Mouse (Mus musculus): ENCODE measurements around the gene Crot. TPM values are rescaled to one million over a fixed set of nuclear protein-coding genes. Genes with fewer than 3 reads are reported as not detected.
"Not testable (repeated sequence)": the region's sequence is repeated elsewhere in the genome, so short reads cannot be mapped to it uniquely, and the experiment has no call there.

Gene Crot
- total RNA-seq, 2 experiments from 2014 or later, result 23.8 to 24.0 TPM

- H3K27ac ChIP-seq; DNase-seq (ENCODE audit: extremely low spot score in 1 of 2, low spot score in 2 of 2); H3K4me3 ChIP-seq: not testable (repeated sequence)
- peak; percentile 32 for TF ChIP-seq CTCF (IDR thresholded peaks at IDR 0.05)
- intact Hi-C loops (cut with DNase I), result loop anchor here (10.0 kb wide), 1 partner anchor 104 kb away; no protein-coding TSS in a partner anchor
Observed at GRCm38 (mm10) chr5:8941266-8941665, 55.9 kb downstream of the Crot start.

DNA sequence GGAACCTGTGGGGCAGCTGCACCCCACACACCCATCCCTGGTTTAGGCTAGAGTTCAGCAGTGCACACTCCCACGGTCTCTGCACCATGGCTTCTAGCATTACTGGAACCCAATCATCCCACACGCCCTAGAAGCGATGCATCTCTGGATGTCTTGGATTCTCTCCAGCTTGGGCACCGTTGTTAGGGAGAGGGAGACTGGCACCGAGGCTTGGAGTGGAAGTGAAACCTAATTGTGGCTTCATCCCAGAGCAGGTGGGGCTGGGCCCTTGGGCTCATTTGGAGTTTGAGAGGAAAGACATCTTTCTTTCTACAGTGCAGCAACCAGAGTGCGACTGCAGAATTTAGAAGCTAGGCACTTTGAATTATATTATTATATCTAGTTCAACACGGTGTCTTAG is 59.2 kb downstream of the Crot start:
- TF ChIP-seq CTCF (IDR thresholded peaks at IDR 0.05), result no peak
- H3K4me3 ChIP-seq, result no peak overlapping the region
- intact Hi-C loops (cut with DNase I), result loop anchor here (5.0 kb wide), 1 partner anchor 174 kb away; no protein-coding TSS in a partner anchor
- no peak overlapping the region for H3K27ac ChIP-seq
- DNase-seq (ENCODE audit: extremely low spot score in 1 of 2, low spot score in 2 of 2), result no peak

DNA sequence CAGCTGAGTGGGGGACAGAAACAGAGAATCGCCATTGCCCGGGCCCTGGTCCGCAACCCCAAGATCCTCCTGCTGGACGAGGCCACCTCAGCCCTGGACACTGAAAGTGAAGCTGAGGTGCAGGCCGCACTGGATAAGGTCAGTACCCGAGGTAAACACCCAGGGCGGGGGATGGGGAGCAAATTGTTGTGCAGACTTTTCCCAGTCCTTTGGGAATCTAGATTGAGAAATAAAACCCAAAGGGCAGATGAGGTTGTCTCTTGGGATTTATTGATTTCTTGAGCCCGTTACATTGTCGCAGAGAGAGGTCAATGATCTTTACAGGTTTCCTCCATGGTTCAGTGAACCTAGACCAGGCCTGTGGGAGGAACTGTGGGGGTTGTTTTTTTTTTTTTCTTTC is 68.7 kb downstream of the Crot start:
- TF ChIP-seq CTCF (IDR thresholded peaks at IDR 0.05), result no peak
- no peak for DNase-seq (ENCODE audit: extremely low spot score in 1 of 2, low spot score in 2 of 2)
- Histone ChIP-seq H3K4me3 (no peak overlapping the region), H3K27ac (no peak overlapping the region)
- intact Hi-C loops (cut with DNase I), result no loop called here

DNA sequence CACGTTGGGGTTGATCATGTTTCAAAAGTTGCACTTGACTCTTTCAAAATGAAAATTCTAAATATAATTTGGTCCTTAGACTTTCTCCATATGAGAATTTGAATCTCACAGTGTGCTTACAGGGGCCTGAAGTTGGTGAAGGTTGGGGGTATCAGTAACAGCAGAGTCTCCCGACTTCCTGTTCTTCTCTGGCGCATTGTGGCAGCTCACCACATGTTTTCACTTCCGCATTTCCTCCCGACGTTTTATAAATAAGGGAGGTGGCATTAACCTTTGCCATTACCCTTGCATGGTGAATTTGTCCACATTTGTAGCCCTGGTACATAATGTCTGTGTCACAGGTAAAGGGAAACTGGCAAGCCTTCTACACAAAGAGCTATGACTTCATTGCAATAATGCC is 80.1 kb downstream of the Crot start:
- no peak for TF ChIP-seq CTCF (IDR thresholded peaks at IDR 0.05)
- DNase-seq (ENCODE audit: extremely low spot score in 1 of 2, low spot score in 2 of 2), result no peak
- no peak overlapping the region for H3K4me3 ChIP-seq
- intact Hi-C loops (cut with DNase I), result no loop called here
- H3K27ac ChIP-seq, result no peak overlapping the region

DNA sequence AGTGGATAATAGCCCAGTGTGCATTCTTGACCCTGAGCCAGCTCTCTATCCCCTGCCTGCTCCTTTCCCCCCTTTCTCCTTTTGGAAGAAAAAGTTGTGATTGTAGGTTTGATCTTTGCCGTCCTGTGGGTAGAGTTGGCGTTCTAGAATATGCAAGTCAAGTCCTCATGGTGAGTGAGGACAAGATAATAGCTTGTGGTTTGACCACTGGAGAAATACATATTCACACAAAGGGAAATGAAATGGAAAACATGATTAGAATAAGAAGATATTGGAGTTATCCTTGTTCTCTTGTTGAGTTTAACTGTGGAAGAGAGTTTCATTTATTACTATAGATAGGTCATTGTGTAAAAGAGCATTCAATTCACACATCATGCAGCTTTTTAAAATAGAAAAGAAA is 80.7 kb downstream of the Crot start:
- intact Hi-C loops (cut with DNase I), result no loop called here
- no peak for TF ChIP-seq CTCF (IDR thresholded peaks at IDR 0.05)
- no peak for DNase-seq (ENCODE audit: extremely low spot score in 1 of 2, low spot score in 2 of 2)
- Histone ChIP-seq H3K27ac (no peak overlapping the region), H3K4me3 (no peak overlapping the region)

Other genes starting within 250 kb of the Crot start
- 1 to 10 TPM; 2.5 to 3.1 TPM for gene Abcb1b, start 199.2 kb downstream of the Crot start, total RNA-seq (2021)
- 1 to 10 TPM; 3.8 to 5.8 TPM for gene Abcb4, start 103.6 kb downstream of the Crot start, total RNA-seq (2021)
- gene Tmem243, start 103.3 kb upstream of the Crot start, total RNA-seq (2021), result 10 to 100 TPM; 11.3 to 11.5 TPM
- gene Dmtf1, start 164.5 kb upstream of the Crot start, total RNA-seq (2021), result 10 to 100 TPM; 57.2 to 60.4 TPM